Mouse (Mus musculus) hindbrain, postnatal 0 days (tissue): ENCODE data around the gene Dnlz. TPM values are rescaled to one million over a fixed set of nuclear protein-coding genes. Genes with fewer than 3 reads are reported as not detected.

Source experiments
- ATAC-seq: fragments of 200-750 bp; cut with Nextera tagmentation; 2 replicates; pipeline ENCODE4 v1.8.0; 2017; ENCODE audit warnings: mild to moderate bottlenecking, moderate TSS enrichment, moderate library complexity
- DNase-seq: peaks from one replicate; pipeline ENCODE4 v3.0.0-alpha.2; 2015; ENCODE audit warnings: low spot score
- H3K27ac ChIP-seq: fragments of 300-500 bp; sonication (generic); 2 replicates; pipeline ENCODE4 v1.5.1; 2014; ENCODE audit warnings: mild to moderate bottlenecking
- H3K27me3 ChIP-seq: fragments of 300-500 bp; sonication (generic); 2 replicates; pipeline ENCODE4 v1.6.1; 2014; ENCODE audit warnings: low read length, mixed read lengths; ENCODE audit not compliant: insufficient read depth
- H3K36me3 ChIP-seq: fragments of 300-500 bp; sonication (generic); 2 replicates; pipeline ENCODE4 v1.6.1; 2014; ENCODE audit warnings: low read length, mixed read lengths; ENCODE audit not compliant: insufficient read depth
- H3K4me1 ChIP-seq: fragments of 300-500 bp; sonication (generic); 2 replicates; pipeline ENCODE4 v1.6.1; 2014; ENCODE audit warnings: antibody characterized with exemption, low read length, mixed read lengths; ENCODE audit not compliant: insufficient read depth
- H3K4me2 ChIP-seq: fragments of 300-500 bp; sonication (generic); 2 replicates; pipeline ENCODE4 v1.6.1; 2014; ENCODE audit warnings: low read depth, mild to moderate bottlenecking, low read length, moderate library complexity, mixed read lengths
- H3K4me3 ChIP-seq: fragments of 300-500 bp; sonication (generic); 2 replicates; pipeline ENCODE4 v1.5.1; 2014; ENCODE audit warnings: low read length
- H3K9ac ChIP-seq: fragments of 300-500 bp; sonication (generic); replicated peaks from 2 replicates; pipeline ENCODE4 v1.6.1; 2014; ENCODE audit warnings: mild to moderate bottlenecking, low read length, moderate library complexity, mixed read lengths
- H3K9me3 ChIP-seq: fragments of 300-500 bp; sonication (generic); 2 replicates; pipeline ENCODE4 v1.6.1; 2016; ENCODE audit warnings: low read length, mixed read lengths
- CTCF ChIP-seq: IDR thresholded peaks from 2 replicates; pipeline ENCODE4 v1.5.1; 2016; ENCODE audit warnings: antibody characterized with exemption, control low read depth, low read depth
- WGBS: fragments of 180-500 bp; shearing (Covaris S2); extraction: QIAGEN DNeasy Blood & Tissue Kit; methylation state at CpG from one replicate; pipeline ENCODE4 v1.1.7; 2014; 5-methylcytosine and 5-hydroxymethylcytosine counted together
- polyA plus RNA-seq: library from polyadenylated mRNA; unstranded; fragments of >200 nt; fragmentation: Nextera tagmentation; extraction: Ambion mirVana; gene quantifications from 2 replicates; pipeline ENCODE4 v1.2.1, GENCODE M21; 2015
- total RNA-seq: library from RNA; depleted of rRNA; stranded (reverse); fragments of >200 nt; gene quantifications from 2 replicates; pipeline ENCODE4 v1.2.3, GENCODE M21; 2014

Gene Dnlz
- total and polyA plus RNA-seq, 2 experiments from 2014 or later: 28.2 to 38.5 TPM

DNA sequence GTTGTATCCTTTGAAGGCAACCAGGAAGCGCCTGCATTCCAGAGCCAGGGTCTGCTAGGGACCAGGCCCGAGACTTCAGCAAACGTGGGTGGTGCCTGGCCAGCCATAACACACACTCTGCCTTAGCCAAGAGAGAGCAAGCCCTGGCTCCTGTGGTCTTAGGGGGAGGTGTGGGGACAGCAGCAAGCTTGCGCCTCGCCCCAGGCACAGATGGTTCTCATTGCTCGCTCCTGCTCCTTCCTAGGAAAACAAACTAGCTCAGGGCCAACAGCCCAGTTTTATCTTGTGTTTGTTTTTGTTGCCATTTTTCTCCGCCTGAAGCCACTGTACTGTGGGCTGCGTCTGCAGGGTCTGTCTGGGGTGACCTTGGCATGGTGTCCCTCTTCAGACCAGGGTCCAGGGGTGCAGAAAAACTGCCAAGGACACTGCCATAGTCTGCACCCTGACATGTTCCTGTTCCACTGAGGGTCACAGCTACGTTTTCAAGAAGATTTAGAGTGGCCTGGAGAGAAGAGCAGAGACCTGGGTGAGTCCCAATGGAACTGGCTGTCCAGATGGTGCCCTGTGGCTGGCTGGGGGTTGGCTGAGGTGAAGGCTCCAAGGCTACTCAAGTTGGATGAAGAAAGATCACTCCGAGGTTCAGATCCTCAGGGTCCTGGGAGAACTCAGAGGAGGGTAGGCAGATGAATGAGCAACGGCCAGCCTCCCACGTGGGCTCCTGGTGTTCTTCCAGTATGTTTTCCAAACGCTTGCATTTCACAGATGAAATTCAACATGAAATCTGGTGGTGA, 37.4 kb downstream of the Dnlz start:
- peak overlapping the region; percentile 97 for H3K27ac ChIP-seq
- H3K9me3 ChIP-seq: no peaks in the 10 kb centered on the region
- no peaks in the 10 kb centered on the region for H3K36me3 ChIP-seq
- DNase-seq: peak; percentile 65
- TF ChIP-seq CTCF: no peak
- no peak for ATAC-seq
- WGBS: 47% methylated on average over 13 of the region's 13 CpGs
- peak overlapping the region; percentile 97 for H3K9ac ChIP-seq
- H3K27me3 ChIP-seq: no peaks in the 10 kb centered on the region
- H3K4me3 ChIP-seq: peak overlapping the region; percentile 67
- peaks cover 40% of the 10 kb centered on the region for H3K4me1 ChIP-seq
- peak overlapping the region; percentile 85 for H3K4me2 ChIP-seq

DNA sequence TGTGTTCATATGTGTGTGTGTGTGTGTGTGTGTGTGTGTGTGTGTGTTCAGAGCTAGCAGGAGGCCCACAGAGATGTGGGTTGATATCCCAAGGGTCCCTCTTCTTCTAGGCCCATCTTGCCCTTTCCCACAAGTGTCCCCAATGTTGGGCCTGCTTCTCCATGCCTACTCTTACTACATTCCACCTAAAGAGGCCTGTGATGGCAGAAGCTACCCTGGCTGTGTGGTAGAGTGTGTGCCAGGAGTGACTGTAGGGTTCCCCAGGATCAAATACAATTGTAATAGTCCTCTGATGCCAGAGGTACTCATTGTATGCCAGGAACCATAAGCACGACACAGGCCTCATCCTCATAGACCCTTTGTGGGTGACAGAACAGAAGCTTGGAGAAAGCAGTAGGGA, 38.5 kb downstream of the Dnlz start:
- ATAC-seq (no peak), DNase-seq (no peak)
- peaks cover 30% of the 10 kb centered on the region for H3K4me1 ChIP-seq
- H3K27me3 ChIP-seq: no peaks in the 10 kb centered on the region
- no peaks in the 10 kb centered on the region for H3K9me3 ChIP-seq
- H3K9ac ChIP-seq: no peak overlapping the region
- no peak for TF ChIP-seq CTCF
- no peak overlapping the region for H3K4me3 ChIP-seq
- H3K36me3 ChIP-seq: no peaks in the 10 kb centered on the region
- H3K27ac ChIP-seq: no peak overlapping the region
- H3K4me2 ChIP-seq: no peak overlapping the region
- 92% methylated on average over 1 of the region's 1 CpGs for WGBS

DNA sequence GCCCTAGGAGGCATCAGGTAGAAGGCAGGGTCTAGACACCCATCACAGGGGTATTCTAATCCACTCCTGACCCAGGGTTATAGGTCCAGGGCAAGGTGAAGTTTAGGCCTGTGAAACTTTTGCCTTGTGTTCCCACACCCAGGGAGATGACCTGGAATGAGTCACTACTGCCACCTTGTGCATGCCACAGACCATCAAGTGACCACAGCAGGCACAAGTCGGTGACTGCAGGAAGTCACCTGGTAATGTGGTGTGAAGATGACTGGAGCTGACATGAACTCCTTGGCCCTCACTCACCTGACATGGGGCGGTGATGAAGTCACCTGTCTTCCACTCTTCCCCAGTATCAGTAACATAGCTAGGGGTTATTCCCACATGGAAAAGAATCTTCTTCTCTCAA, 39.1 kb downstream of the Dnlz start:
- TF ChIP-seq CTCF: peak; percentile 59
- DNase-seq (no peak), ATAC-seq (no peak)
- Histone ChIP-seq H3K9ac (no peak overlapping the region), H3K4me2 (no peak overlapping the region), H3K27me3 (no peaks in the 10 kb centered on the region), H3K4me3 (no peak overlapping the region), H3K36me3 (no peaks in the 10 kb centered on the region), H3K9me3 (no peaks in the 10 kb centered on the region), H3K4me1 (peaks cover 24% of the 10 kb centered on the region), H3K27ac (no peak overlapping the region)
- 62% methylated on average over 2 of the region's 2 CpGs for WGBS

DNA sequence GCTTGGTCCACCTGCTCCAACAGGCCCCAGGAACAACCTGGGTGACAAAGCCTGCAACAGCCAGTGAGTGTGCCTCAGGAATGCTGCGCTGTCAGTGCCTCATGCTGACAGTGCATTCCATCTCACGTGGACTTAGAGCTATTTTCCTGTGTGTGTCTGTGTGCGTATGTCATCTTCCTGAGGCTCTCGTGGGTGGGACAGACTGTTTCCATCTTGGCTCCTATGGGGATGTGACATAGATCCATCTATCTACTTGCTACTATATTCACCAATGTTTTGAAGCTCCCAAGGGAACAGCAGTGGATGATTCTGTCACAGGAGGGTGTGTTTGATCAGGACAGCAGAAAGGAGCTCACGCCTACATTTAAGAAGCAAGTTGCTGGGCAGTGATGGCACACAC, 40.0 kb downstream of the Dnlz start:
- no peak for ATAC-seq
- WGBS: 67% methylated on average over 5 of the region's 5 CpGs
- H3K4me1 ChIP-seq: peaks cover 15% of the 10 kb centered on the region
- no peaks in the 10 kb centered on the region for H3K36me3 ChIP-seq
- no peak overlapping the region for H3K27ac ChIP-seq
- H3K9ac ChIP-seq: no peak overlapping the region
- no peak overlapping the region for H3K4me3 ChIP-seq
- no peaks in the 10 kb centered on the region for H3K27me3 ChIP-seq
- DNase-seq: no peak
- H3K9me3 ChIP-seq: no peaks in the 10 kb centered on the region
- TF ChIP-seq CTCF: no peak
- no peak overlapping the region for H3K4me2 ChIP-seq

- Histone ChIP-seq H3K4me3 (no peak overlapping the region), H3K4me2 (no peak overlapping the region), H3K36me3 (no peaks in the 10 kb centered on the region), H3K9ac (no peak overlapping the region), H3K9me3 (no peaks in the 10 kb centered on the region), H3K27me3 (no peaks in the 10 kb centered on the region), H3K27ac (0 out of 2 replicates have a peak overlapping the region, but pooled peaks have one; percentile 45), H3K4me1 (peaks cover 4% of the 10 kb centered on the region)
- TF ChIP-seq CTCF: no peak
- ATAC-seq (peak; percentile 74), DNase-seq (peak; percentile 57)
- WGBS: 17% methylated on average over 10 of the region's 10 CpGs
Observed at GRCm38 (mm10) chr2:26309739-26310138, 42.2 kb downstream of the Dnlz start.

- H3K27ac ChIP-seq: no peak overlapping the region
- no peak overlapping the region for H3K4me3 ChIP-seq
- ATAC-seq (no peak), DNase-seq (no peak)
- H3K36me3 ChIP-seq: no peaks in the 10 kb centered on the region
- H3K9me3 ChIP-seq: no peaks in the 10 kb centered on the region
- H3K9ac ChIP-seq: no peak overlapping the region
- WGBS: 80% methylated on average over 3 of the region's 3 CpGs
- no peak overlapping the region for H3K4me2 ChIP-seq
- no peak for TF ChIP-seq CTCF
- no peaks in the 10 kb centered on the region for H3K27me3 ChIP-seq
- H3K4me1 ChIP-seq: no peaks in the 10 kb centered on the region; the same call in 1 of the 2 replicates
Observed at GRCm38 (mm10) chr2:26306702-26307101, 45.2 kb downstream of the Dnlz start.

DNA sequence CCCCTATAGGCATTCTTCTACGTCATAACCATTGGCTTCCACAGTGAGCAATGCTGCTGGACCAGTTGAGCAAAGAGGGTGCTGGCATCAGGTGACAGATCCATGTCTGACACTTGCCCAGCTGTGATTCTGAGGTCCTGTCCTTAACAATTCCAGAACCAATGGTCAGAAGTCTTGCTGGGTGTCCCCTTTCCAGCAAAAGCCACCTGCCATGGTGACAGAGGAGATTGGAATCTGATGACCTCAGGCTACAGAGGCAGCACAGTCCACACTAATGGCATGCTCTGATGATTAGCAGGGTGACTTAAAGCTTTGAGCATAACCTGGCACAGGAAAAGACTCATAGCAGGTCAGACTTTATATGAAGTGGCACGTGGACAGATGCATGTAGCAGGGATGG, 46.4 kb downstream of the Dnlz start:
- Histone ChIP-seq H3K9me3 (no peaks in the 10 kb centered on the region), H3K36me3 (no peaks in the 10 kb centered on the region), H3K4me1 (peaks cover under 1% of the 10 kb centered on the region; the same call in 1 of the 2 replicates), H3K4me3 (no peak overlapping the region), H3K27ac (no peak overlapping the region), H3K4me2 (no peak overlapping the region), H3K9ac (no peak overlapping the region), H3K27me3 (no peaks in the 10 kb centered on the region)
- 85% methylated on average over 2 of the region's 2 CpGs for WGBS
- DNase-seq: no peak
- ATAC-seq: no peak
- TF ChIP-seq CTCF: no peak
